In genomic region chr10:22000491-22001306, GRCm38 (mm10) we compare ENCODE assay signal across 13 mouse cellular contexts.
DNase-seq lines count a peak whose midpoint lies in the region; ATAC-seq and TF ChIP-seq lines count a peak whose summit lies in the region.
"Had no signal": no experiment of that assay in that cellular context is flagged by ENCODE, and none has a peak within 500 bp of the region (broad histone marks: within the 10 kb centered on the region; RNA-seq: fewer than 3 reads in every experiment).

No protein-coding gene starts in this region.

- no peak for TF ChIP-seq POLR2A in myocyte (IDR thresholded peaks at IDR 0.05; ENCODE audit: insufficient read length, low read depth)

- H3K4me1 ChIP-seq in heart, embryonic 15.5 days (replicated peaks) = no peaks in the 10 kb centered on the region
- no peaks in the 10 kb centered on the region; the same call in 1 of the 2 replicates for H3K4me1 ChIP-seq in lung, postnatal 0 days (ENCODE audit: insufficient read depth, low read depth, low read length)

- no peak for DNase-seq in heart, adult 9 months (ENCODE audit: low spot score in 2 of 2)
- DNase-seq in lung, postnatal 0 days (ENCODE audit: low spot score) = no peak
- DNase-seq in lung, postnatal 14 days = no peak
- peak; percentile 32 for DNase-seq in brain, adult 2 months (ENCODE audit: low read depth, low spot score)
- DNase-seq in embryo, embryonic 10.5 days (ENCODE audit: low spot score) = no peak
- no peak for DNase-seq in spleen, postnatal 36 days (ENCODE audit: low spot score in 2 of 2)
- DNase-seq: liver; thymus, postnatal 4 days had no signal

- no peak overlapping the region for H3K27ac ChIP-seq in heart, embryonic 15.5 days
- no peak overlapping the region for H3K27ac ChIP-seq in lung, postnatal 0 days (ENCODE audit: low read length)
- H3K27ac ChIP-seq: heart, embryonic 13.5 days had no signal

- H3ac ChIP-seq in myocyte (ENCODE audit: control insufficient read depth, insufficient read length) = no peak overlapping the region

- ATAC-seq in heart, embryonic 15.5 days (replicated peaks; ENCODE audit: insufficient number of reproducible peaks, insufficient read depth, low FRiP score, low read depth) = peak; percentile 53; the same call in 1 of the 2 replicates
- peak; percentile 55 for ATAC-seq in lung, postnatal 0 days

- no peak for TF ChIP-seq CTCF in lung, postnatal 0 days (IDR thresholded peaks at IDR 0.05)

- H3K9me3 ChIP-seq in heart, embryonic 15.5 days (replicated peaks) = no peaks in the 10 kb centered on the region
- H3K9me3 ChIP-seq in lung, postnatal 0 days (ENCODE audit: low read length) = no peaks in the 10 kb centered on the region
- H3K9me3 ChIP-seq: G1E; heart, embryonic 13.5 days; megakaryocyte, embryonic 14.5 days had no signal

- TF ChIP-seq EP300 in lung, postnatal 0 days (IDR thresholded peaks at IDR 0.05) = no peak

- WGBS in heart, embryonic 15.5 days = 62% methylated on average over 10 of the region's 10 CpGs
- WGBS in lung, postnatal 0 days = 61% methylated on average over 10 of the region's 10 CpGs

- no peak overlapping the region for H3K4me3 ChIP-seq in heart, embryonic 15.5 days
- H3K4me3 ChIP-seq in lung, postnatal 0 days (ENCODE audit: low read depth, low read length) = no peak overlapping the region
- H3K4me3 ChIP-seq in myocyte = no peak overlapping the region
- H3K4me3 ChIP-seq: heart, embryonic 13.5 days; megakaryocyte, embryonic 14.5 days had no signal

- H3K9ac ChIP-seq in heart, embryonic 15.5 days = no peak overlapping the region
- H3K9ac ChIP-seq in lung, postnatal 0 days (replicated peaks; ENCODE audit: low read depth) = no peak overlapping the region
- H3K9ac ChIP-seq: heart, embryonic 13.5 days had no signal

- no peaks in the 10 kb centered on the region for H3K36me3 ChIP-seq in heart, embryonic 15.5 days
- peaks cover 27% of the 10 kb centered on the region for H3K36me3 ChIP-seq in lung, postnatal 0 days (ENCODE audit: insufficient read depth, low read length)
- H3K36me3 ChIP-seq in myocyte (ENCODE audit: control insufficient read depth, insufficient read depth) = peaks cover 35% of the 10 kb centered on the region

- no peaks in the 10 kb centered on the region for H3K27me3 ChIP-seq in heart, embryonic 15.5 days
- H3K27me3 ChIP-seq in lung, postnatal 0 days (replicated peaks; ENCODE audit: insufficient read depth, low read length) = no peaks in the 10 kb centered on the region
- H3K27me3 ChIP-seq in myocyte (ENCODE audit: control insufficient read depth, insufficient read depth, insufficient read length) = no peaks in the 10 kb centered on the region
- H3K27me3 ChIP-seq: heart, embryonic 13.5 days had no signal

- peaks cover 9% of the 10 kb centered on the region for H3K79me2 ChIP-seq in myocyte (ENCODE audit: control insufficient read depth, insufficient read depth)

- no peak overlapping the region for H3K4me2 ChIP-seq in heart, embryonic 15.5 days
- peak overlapping the region; percentile 27; the same call in 1 of the 2 replicates for H3K4me2 ChIP-seq in lung, postnatal 0 days (replicated peaks; ENCODE audit: low read depth, low read length)
- no peak overlapping the region for H3K4me2 ChIP-seq in myocyte (ENCODE audit: low read depth)
- H3K4me2 ChIP-seq: heart, embryonic 13.5 days had no signal

TF ChIP-seq in myocyte, 11 proteins besides CTCF, POLR2A, EP300 and RAD21:
- TF ChIP-seq CEBPB (IDR thresholded peaks at IDR 0.05; ENCODE audit: insufficient read depth, poor library complexity, severe bottlenecking) (no peak), POLR2AphosphoS2 (IDR thresholded peaks at IDR 0.05; ENCODE audit: insufficient read length, low read depth) (peak; percentile 66)
